Mouse (Mus musculus) thymus, adult 18-20 months (tissue): ENCODE data around the gene Olfr522.
A peak's percentile ranks its signal among the peaks of the same experiment; 100 is the strongest.

Experiments used
- DNase-seq, 2 experiments: peaks; one replicate each; pipeline ENCODE4 v3.0.0; 2022; ENCODE audit warnings: mixed read lengths in 2 of 2

The Olfr522 gene

GRCm38 (mm10) chr7:140164664-140165063 is at the start of gene Olfr522:
Olfr522 (minus strand) TSS chr7:140164764.
- DNase-seq = no peak

- no peak for DNase-seq
These were observed 49.3 kb upstream of the Olfr522 start for GRCm38 (mm10) chr7:140213841-140214240.

- peak in 1 of 2 experiments; percentile 24 for DNase-seq
These were observed 44.1 kb upstream of the Olfr522 start for GRCm38 (mm10) chr7:140208677-140209076.

DNA sequence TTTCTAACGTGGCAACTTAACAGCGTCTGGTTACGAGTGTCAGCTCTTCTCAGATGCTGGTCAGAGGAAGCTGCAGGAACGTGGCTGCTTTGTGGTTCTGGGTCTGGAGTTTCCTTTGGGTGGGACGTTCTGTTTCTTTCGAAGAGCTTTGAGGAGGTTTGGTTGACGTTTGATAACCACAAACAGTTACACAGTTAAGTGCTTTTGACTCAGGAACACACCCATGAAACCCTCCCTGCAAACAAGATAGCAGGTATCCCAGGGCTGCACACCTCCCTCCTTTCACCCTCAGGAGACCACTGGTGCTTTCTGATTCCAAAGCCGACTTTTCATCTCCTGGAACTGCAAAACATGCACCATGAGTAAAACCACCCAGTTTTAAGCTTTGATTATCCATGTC is 43.6 kb upstream of the Olfr522 start:
- no peak for DNase-seq

- DNase-seq = no peak
These were observed 42.3 kb upstream of the Olfr522 start for GRCm38 (mm10) chr7:140206904-140207303.

DNA sequence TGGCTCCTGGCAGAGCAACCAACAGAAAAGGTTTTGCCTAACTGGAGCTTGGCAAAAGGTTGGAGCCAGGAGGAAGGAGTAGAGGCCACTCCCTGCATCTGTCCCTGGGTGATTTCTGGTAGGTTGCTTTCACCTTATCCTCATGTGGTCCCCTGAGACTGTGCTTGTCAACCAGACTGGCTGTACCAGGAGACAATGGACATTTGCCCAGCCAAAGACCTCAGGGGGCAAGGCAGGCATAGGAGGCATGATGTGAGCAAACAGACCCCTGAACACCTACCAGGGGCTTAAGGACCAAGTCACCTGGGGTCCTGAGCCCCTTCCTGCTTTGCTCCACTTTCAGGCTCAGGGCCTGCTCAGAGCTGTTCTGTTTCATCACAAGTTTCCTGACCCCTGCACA is 41.3 kb upstream of the Olfr522 start, which contains the start of gene Olfr524:
Olfr524 (minus strand) TSS at position 101 of the 400 bp plus-strand sequence.
- DNase-seq = no peak

DNA sequence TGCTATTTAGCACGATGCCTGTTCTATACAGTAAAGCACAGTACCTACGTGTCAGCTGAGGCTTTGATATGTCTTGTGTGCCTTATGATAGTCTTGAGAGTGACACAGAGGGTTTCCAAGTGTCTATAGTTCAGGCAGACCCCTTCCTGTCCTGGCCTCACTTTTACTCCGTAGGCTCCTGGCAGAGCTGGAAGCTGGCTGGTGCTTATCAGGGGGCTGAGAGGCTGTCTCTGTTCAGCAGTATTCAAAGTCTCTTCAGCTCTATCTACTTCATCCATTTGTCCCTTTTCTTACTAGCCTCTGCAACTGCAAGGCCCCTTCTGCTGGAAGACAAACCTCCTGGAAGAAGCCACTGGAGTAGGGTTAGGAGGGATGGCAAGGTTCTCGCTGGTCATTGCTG is 36.5 kb upstream of the Olfr522 start:
- no peak for DNase-seq

DNA sequence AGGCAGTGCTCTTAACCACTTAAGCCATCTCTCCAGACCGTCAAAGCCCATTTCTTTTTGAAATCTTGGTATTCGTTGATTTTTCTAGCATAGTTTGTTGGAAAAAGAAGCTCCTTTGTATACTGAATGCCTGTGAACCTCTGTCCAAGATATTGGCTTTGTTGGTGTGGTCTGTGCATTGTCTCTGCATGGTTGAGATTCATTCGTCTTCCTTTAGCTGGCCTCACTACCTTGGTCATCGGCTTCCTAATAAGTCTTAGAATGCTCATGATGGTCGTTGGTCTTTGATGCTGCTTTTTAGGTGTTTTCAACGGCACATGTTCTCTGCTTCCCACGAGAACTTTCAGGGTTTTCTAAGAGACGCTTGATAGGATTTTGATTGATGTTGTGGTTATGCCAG is 31.4 kb upstream of the Olfr522 start:
- DNase-seq = no peak

DNA sequence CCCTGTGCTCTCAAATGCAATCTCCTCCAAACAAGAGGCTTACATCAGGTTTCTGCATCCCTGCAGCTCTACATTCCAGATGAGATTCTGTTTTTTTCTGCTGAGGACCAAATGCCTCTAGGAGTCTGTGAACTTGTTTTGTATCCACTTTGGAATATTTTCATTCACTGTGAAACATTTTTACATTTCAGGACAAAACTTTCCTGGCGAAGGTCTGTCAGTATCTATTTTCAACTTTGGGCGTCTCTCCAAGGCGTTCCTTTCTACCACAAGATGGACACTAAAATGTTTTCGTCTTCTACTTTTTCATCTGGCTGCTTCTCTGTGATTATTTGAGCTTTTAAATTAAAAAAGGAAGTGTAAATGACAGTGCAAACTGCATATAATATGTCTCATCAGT is 29.5 kb upstream of the Olfr522 start:
- no peak for DNase-seq

- no peak for DNase-seq
These were observed 28.3 kb upstream of the Olfr522 start for GRCm38 (mm10) chr7:140192851-140193250.

DNA sequence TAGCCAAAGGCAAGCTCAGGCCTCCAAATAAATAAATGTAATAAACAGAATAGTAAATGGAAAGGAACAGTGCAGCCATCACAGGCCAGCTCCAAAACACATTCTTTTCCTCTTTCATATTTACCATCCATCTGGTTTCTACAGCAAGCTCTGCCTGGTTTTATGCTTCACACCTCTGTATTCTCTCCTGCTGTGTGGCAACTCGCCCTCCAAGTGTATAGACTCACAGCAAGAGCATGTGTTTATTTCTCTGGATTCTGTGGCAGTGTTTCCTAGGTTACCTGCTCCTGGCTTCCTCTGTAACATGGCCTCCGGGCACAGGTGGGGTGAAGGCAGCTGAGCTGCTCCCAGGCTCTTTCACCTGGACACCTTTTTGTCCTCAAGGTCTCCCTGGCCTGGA is 27.9 kb upstream of the Olfr522 start:
- DNase-seq = no peak

DNA sequence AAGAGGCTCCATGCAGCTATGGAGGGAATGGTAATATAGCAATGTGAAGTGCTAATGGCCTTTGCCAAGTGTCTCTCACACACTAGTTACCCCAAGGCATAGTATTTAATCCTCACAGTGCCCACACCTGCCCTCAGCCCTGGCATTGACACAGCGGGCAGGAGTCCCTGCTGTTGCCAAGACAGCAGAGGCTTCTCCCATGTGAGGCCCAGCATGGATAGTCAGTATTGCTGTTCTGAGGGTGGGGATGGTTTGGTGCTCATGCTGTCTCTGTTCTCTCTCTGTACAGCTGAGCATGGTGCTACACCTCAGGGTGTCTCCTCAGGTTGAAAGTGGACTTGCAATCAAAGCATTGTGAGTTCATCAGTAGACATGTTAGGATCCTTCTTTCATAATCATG is 25.9 kb upstream of the Olfr522 start:
- no peak for DNase-seq

- DNase-seq = no peak
These were observed 24.1 kb upstream of the Olfr522 start for GRCm38 (mm10) chr7:140188391-140189328.

GRCm38 (mm10) chr7:140187721-140188390 is 23.3 kb upstream of the Olfr522 start:
- DNase-seq = no peak

DNA sequence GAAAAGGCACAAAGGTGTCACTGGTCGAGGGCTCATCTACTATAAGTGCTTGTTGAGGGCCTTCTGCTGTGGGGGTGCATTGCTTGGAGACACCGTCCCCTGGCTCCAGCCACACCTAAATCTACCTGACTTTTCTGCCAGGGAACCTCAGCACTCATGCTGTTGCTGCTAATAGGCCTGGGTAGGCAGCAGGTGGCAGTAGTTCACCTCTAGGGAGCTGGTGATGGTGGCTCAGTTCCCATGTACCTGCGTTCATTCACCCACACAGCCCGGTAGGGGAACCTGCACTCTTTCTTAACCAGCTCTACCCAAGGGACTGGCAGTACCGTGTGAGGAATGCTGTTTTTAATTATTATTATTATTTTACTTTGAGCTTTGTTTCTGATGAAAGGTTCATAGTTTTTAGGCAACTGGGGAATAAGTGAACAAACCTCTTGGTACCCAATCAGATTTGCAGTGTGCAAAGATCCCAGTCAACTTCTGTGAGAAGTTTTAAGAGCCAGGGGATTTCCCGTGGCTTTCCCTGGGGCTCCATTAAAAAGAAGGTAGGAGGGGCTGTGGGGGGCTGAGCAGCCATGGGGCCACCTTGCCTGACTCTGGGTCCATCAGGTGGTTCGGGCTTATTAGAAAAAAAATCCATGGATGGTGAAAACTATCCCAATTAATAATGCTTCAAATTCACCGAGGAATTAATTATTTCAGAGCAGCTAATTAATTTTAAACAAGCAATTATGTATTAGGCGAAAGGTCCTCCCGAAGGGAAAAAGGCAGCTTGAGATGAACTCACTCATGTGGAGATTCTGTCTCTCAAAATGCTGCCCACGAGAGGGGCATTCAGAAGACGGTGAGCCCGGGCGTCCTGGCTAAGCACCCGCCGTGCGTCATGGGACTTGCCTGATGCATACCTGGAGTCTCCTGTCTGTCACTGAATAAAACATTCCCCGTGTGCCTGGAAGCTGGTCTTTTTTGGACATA is 22.4 kb upstream of the Olfr522 start:
- DNase-seq = peak in 1 of 2 experiments; percentile 18

GRCm38 (mm10) chr7:140184206-140184605 is 19.6 kb upstream of the Olfr522 start:
- DNase-seq = no peak

- DNase-seq = no peak
These were observed 16.1 kb upstream of the Olfr522 start for GRCm38 (mm10) chr7:140180692-140181091.

DNA sequence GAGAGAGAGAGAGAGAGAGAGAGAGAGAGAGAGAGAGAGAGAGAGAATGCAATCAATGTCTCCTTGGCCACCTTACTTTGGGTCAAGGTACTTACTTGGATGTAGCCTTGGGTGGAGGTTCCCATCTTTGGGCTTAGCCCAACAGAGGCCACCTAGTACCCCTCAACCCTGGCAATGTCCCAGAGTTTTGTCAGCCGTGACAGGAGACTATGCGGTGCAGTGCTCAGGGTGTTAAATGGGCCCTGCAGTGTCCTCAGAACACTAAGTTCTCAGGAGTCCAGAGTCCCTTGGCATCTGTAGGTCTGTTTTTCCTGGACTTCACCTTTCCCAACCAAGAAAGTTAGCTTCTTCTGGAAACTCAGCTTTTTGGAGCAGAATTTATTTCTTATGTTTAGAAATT is 14.6 kb upstream of the Olfr522 start:
- DNase-seq = no peak

DNA sequence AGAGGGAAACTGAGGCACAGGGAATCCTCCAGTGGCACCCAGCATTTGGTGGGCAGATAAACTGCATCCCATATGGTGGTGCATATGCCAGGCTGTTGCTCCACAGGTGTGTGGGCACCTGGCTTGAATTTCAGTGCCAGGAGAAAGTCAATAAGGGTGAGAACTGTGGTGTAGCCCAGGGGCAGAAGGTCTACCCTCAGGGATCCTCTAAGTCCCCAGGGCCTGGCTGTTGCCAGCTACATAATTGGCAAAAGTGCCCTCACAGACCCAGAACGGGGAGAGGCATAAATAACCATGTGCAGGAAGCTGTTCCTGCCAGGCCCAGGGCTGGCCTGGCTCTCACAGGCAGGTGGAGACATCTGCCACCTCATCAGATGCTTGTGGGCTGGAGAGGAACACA is 8.4 kb upstream of the Olfr522 start, which contains the start of gene Olfr523:
Olfr523 (plus strand) TSS at position 282 of the 400 bp plus-strand sequence.
- DNase-seq = no peak

GRCm38 (mm10) chr7:140170863-140171262 is 6.3 kb upstream of the Olfr522 start:
- no peak for DNase-seq

GRCm38 (mm10) chr7:140169386-140169785 is 4.8 kb upstream of the Olfr522 start:
- DNase-seq = no peak

- no peak for DNase-seq
These were observed 3.4 kb upstream of the Olfr522 start for GRCm38 (mm10) chr7:140167950-140168349.

DNA sequence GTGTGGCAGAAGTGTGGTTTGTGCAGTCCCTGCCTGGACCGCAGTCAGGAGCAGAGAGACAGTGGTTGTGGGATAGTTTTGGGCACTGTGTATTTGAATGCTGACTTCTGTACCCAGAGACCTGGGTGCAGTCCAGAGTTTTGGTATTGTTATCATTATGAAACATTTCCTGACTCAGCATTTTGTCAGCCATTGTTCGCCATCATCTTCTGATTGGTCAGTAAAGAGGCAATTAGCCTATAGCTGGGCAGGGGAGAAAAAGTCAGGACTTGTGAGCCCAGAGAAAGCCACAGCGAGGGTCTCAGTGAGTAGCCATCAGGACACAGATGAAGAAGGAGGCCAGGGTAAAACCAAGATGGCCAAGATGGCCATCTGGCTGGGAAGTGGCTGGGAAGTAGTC is 4.2 kb downstream of the Olfr522 start:
- no peak for DNase-seq
